Mouse (Mus musculus) 3134 (cell line): ENCODE data around the gene 1500011B03Rik.

Source experiments
- DNase-seq: peaks from one replicate; pipeline ENCODE4 v3.0.0-alpha.2; 2011; ENCODE audit warnings: low spot score; ENCODE audit not compliant: insufficient read length; ENCODE audit errors: extremely low read depth

The 1500011B03Rik gene

DNA sequence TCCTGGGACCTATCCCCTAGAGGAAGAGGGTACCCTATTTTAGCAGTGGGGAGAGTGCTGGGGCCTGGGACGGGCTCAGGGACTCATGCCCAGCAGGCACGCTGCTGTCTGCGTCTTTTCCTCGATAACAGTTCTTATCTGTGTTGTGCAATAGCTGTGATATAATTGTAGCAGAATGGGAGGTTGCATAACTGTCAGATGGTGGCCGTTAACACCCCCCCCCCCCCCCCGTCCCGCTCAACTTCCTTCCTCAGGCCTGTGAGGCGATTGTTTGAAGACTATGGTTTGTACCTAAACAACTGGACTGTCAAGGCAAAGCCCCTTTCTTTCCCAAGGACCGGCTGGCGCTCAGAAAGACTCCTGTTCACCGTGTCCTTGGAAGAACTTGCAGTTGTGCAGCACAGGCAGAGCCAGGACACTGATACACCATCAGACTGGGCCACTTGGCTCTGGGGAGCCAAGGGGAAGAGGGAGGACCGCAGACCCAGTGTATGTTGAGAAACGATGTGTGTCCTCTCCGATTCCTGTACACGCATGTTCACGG, 38.6 kb downstream of the 1500011B03Rik start:
- DNase-seq = no peak

DNA sequence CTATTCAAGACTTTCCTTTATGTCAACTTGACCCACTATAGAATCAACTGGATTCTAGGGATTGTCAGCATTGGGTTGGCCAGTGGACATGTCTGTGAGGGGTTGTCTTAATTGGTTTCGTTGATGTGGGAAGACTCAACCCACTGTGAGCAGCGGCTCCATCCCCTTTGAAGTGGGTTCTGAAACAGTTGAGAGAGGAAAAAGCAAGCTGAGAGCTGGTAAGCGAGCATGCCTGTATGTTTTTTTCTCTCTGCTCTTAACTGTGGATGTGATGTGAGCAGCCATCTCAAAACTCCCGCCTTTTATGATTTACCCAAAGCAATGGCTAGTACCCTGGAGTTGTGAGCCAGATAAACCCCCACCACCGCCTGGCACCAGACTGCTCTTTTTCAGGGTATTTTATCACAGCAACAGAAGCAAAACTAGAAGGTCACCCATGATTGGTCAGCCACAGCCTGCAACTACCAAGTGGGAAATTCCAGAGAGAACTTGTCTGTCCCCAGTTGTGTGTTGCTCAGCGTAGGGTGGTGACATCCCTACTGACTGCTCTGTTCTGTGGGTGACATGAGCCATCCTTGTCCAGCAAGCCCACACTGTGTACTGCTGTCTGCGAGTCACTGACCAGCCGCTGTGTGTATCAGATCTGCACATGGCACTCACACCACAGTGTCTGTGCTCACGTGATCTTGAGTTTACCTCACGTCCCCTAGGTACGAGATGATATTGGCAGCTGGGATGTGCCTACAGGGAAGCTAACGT, 39.7 kb downstream of the 1500011B03Rik start:
- no peak for DNase-seq

DNA sequence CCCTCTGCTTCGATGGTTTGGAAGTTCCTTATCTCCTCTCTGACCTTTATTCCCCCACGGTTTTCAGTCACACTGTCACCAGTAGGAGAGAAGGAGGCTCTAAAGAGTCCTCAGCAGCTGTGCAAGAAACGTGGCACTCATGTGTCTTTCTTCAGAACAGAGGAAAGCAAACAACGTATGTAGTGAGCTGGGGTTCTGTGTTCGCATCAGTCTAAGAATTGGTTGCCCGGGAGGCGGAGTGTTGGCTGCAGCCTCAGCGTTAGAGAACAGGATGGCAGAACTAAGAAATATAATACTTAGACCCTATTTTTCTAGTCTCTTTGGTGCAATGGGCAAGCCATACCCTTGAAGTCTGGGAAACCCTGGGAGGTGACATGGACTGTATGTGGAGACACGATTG, 40.3 kb downstream of the 1500011B03Rik start:
- DNase-seq = no peak

DNA sequence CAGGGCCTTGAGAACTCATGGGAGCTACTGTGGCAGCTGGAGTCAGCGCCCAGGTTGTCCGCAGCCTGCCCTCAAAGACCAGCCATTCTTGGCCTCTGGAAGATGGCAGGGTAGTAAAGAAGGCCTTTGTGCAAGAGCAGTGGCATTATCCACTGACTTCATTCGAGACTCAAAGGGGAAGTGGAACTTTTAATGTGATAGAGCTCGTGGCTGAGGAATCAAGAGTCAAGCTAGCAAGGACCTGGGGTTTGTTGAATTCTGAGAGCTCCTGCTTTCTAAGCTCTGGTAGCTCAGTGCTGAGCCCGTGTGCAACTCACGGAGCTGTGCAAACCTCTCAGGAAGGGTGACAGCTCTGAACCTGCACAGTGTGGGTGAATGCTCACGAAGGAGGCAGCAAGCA, 42.4 kb downstream of the 1500011B03Rik start:
- DNase-seq = no peak

DNA sequence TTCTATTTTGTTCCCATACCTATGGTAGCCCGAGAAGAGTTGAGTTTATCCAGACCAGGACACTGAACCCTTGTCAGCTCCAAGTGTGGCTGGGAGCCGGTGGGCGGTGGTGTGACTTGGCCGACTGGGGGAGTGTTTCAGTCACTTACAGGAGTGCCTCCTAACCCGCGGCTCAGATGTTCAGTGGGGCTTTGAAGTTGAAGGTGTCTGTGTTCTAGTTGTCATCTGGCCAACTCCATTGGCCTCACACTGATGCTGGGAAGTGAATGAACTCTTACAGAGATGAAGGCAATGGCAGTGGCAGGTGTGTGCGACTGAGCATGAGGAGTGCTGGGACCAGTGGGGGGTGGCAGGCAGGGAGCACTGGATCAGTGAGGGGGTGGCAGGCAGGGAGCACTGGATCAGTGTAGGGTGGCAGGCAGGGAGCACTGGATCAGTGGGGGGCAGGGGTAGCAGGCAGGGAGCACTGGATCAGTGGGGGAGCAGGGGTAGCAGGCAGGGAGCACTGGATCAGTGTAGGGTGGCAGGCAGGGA, 43.2 kb downstream of the 1500011B03Rik start:
- DNase-seq = no peak

DNA sequence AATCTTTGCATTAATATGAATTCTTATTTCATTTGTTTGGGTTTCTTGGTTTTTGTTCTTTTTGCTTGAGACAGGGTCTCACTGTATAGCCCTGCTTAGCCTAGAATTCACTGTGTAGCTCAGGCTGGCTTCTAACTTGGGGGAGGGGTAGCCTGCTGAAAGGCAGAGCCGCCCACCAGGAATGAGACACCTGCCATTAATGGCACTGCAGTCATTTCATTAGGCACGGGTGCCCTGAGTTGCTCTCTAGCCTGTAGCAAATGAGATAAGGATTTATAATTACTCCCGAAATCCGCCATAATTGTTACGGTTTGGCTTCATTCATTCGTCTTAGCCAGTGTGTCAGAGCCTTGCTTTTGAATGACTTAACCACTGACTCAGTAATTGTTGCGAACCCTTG, 47.1 kb downstream of the 1500011B03Rik start:
- DNase-seq = no peak

DNA sequence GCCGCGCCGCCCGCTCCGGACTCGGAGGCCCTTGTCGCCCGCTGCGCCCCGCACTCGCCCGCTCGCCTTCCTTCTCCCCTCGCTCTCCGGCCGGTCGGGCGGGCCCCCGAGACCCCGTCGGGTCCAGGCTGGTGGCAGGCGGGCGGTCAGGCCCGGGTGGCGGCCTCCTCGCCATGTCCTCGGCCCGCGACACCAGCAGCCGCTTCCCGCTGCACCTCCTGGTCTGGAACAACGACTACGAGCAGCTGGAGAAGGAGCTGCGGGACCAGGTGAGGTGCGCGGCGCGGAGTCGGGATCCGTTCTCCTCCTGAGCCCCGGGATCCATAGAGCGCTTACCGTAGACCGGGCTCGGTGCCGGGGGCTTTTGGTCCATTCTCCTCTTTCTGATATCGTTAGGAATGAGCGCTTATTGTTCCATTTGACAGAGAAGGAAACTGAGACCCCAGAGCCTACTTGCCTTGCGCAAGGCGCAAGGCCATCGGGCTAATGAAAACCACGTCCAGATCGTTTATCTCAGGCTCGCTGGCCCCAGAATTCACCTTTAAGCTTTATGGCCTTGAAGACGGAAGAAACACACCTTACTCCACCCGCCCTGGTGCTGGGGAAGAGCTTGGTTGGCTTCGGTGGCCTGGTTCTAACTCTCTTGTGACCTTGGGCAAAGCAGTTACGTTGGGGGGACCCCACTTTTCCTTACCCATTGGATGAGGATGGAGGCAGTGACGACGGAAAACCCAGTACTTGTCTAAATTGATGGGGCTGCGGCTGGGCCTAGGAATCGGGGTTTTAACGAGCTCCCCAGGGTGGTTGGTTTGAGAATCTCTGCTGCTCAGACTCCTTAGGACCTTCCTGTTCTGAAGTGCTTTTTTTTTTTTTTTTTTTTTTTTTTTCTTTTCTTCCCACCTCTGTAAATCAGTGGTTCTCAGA, 48.0 kb downstream of the 1500011B03Rik start, which contains the start of gene Git2:
Gene Git2 (minus strand): TSS at position 462 of the 924 bp plus-strand sequence.
- DNase-seq = peak; percentile 39

DNA sequence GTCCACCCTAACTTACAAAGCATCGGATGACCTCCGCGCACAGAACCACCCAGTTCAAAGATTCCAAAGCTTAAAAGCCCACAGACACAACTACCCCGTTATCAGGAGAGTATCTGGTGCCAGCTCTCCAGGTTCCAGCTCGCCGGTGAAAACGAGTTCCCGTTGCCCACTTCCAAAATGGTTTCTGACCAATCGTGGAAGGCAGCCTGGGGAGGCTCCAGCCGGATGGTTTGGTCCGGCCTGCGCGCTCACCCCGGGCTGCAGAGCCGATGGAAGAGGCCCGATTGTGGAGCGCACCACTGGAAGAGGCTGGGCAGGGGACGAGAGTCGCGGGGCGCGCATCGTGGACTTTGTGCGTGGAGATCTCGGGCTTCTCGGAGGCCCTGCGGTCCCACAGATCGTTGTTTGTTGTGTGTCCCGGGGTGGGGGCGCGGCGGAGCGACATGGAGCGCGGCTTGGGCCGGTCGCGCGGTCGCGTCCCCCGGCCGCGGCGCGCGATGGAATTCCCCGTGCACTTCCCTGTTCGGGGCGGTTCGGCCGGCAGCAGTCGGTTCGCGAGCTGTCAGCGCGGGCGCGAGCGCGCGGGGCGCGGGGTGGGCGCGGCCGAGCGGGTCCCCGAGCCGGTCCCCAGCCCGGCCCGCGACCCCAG, 48.7 kb downstream of the 1500011B03Rik start, which contains the start of gene Ankrd13a:
Gene Ankrd13a (plus strand): TSS at position 275 of the 649 bp plus-strand sequence.
- DNase-seq = peak; percentile 85

DNA sequence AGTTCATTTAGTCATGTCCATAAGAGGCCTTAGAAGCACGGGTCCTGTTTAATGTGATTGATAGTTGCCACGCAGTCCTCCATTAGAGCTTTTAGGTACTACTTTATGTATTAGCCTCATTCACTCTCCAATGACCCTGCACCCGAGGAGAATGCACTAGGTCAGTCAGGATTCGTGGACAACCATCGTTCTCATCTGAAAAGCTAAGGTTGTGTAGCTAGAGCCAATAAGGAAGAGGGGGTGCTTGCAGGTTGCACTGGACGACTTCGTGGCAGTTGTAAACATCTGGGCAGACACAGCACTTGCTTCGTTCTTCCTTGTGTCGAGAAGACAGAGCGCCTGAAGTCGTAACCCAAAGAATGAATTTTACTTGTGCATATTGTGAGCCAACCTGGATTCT, 49.5 kb downstream of the 1500011B03Rik start:
- no peak for DNase-seq

DNA sequence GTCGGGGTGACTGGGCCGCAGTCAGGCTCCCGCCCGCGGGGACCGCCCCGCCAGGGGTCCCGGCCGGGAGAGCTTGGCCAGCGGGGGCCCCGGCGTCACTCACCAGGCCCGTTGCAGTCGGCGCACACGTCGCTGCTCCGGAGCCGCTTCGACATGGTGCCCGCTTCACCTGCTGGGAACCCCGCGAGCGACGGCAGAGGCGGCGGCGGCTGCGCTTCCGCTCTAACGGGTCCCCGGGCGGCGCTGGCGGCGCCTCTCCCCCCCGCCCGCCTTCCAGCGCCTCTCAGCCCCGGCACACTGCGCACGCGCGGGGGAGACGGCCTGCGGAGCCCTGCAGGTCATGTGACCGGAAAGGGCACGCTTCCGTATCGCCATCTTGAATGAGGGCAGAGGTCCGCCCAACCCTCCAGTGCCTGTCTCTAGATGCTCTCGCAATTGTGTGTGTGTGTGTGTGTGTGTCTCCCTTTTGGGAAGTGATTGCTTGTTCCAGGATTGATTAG, 50.0 kb downstream of the 1500011B03Rik start:
- peak; percentile 90 for DNase-seq

DNA sequence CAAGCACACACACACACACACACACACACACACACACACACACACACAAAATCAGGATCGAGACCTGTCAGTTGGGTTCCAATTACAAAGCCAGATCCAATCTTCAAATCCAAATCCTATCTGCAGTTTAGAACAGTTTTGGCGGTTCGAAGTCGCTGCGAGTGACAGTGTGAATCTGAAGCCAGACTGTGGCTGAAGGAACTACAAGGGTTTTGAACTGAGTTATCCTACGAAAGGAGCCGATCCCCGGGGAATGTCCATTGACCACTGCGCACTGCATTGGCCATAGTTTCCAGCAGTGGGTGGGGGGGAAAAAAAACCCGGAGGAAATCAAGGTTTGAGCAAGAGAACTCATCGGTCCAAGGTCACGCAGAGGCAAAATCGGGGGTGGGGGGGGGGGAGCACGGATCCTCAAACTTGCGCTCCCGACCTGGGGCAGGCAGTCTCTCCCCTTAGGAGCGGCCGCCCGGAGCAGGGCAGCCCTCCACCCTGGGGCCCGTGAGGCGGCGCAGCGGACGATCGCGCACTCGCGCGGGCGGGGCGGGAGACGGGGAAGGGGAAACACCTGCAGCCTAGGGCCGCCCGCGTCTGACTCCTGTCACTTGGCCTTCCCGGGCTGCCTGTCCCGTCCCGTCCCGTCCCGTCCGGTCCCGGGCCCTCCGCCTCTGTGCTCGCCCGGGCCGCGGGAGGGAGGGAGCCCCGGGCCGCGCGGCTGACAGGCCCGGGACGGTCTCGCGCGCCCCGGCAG, 50.6 kb downstream of the 1500011B03Rik start:
- peak; percentile 47 for DNase-seq

DNA sequence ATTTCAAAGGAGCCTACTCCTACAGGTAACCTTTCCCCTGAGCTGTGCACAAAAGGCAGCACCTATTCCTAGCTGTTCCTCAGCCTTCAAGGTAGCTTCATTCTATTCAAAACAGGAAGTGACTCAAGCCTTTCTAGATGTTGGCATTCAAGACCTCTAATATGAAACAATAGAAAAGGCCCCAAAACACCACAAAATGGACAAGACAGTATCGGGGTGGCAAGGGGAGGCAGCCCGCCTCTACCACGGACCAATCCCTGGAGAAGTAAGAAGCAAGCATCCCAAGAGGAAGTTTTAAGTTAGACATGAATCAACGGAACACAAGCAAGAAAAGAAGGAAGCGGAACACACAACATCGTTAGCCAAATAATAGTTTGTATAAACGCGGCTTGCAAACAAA, 51.5 kb downstream of the 1500011B03Rik start:
- DNase-seq = no peak

DNA sequence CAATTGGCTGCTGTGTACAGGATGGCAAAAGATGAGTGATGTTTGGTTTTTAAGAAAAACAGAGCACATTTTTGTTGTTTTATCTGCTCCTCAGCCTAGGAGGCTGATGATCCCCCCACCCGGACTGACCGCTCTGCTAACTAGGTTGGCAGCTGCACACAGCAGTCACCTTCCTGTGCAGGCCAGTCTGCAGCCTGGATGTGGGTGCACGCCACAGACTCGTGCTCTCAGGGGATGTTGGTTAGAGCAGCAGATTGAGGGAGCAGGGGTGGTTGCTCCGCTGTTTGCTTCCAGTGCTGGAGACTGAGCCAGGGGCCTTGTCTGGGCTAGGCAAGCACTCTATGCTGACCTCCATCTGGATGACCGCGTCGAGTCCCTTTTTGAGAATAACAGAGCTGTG, 53.5 kb downstream of the 1500011B03Rik start:
- no peak for DNase-seq

DNA sequence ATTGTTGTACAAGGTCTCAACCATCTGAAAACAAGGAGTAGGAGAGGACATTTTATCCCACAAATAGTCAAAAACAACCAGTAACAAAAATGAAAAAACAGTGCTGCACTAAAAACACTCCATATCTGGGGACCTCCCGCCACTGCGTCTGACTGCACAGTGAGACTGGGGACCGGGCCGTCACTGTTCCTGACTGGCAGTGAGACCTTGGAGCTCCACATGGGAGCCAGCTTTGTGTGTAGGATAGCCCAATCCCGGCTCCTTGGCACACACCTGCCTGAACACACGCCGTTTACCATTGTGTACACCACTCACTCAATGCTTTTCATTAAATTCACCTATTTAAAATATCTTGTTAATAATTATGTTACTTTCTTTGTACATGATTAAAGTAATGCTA, 56.1 kb downstream of the 1500011B03Rik start:
- no peak for DNase-seq

DNA sequence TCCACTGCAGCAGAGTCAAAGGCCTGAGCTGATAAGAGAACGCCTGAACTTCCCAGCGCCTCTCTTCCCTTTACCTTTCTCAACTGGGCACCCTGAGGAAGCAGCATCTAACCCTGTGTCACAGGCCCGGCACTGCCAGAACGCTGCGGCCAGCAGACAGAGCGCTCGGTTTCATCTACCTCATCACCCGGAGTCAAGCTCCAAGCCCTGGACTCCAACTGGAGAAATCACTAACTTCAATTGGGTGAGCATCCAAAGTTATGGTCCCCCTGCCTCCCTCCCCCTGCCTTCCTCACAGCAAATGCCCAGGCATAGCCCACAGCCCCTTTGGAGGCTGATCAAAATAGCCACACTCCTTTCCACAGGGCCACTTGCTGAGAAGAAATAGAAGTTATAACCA, 56.6 kb downstream of the 1500011B03Rik start:
- no peak for DNase-seq

DNA sequence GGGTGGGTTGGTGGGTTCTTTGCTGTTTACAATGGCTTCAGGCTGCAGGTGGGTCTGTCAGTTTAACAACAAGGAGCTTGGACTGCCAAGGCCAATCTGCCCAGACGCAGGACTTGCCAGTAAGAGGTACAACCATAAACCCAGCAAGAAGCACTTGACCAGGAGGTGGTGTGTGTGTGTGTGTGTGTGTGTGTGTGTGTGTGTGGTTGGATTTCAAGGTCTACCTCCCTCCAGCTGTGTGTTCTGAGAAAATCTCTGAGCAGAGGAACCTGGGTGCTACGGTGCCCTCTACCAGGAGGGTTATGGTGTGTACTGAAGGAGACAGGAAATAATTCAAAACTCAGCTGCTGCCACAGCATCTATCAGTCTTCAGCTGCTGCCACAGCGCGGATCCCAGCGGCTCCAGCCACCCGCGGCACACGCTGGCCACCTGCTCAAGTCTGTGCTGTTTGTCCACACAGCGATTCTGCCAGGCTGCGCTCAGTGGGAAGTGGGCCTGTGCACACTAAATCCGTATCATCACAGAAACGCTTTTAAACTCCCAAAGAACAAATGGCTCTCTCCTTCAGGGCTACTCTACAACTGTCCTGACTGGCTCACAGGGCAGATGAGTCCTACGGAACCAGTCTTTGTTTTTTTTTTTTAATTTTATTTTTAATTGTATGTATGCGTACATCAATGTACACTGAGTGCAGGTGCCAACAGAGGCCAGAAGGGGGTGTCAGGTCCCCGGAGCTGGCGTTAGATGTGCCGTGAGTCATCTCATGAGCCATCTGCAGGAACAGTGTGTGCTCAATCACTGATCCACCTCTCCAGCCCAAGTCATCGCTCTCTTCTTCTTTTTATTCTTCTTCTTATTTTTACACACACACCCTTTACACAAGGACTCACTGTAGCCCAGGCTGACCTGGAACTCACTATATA, 58.2 kb downstream of the 1500011B03Rik start:
- DNase-seq = no peak

DNA sequence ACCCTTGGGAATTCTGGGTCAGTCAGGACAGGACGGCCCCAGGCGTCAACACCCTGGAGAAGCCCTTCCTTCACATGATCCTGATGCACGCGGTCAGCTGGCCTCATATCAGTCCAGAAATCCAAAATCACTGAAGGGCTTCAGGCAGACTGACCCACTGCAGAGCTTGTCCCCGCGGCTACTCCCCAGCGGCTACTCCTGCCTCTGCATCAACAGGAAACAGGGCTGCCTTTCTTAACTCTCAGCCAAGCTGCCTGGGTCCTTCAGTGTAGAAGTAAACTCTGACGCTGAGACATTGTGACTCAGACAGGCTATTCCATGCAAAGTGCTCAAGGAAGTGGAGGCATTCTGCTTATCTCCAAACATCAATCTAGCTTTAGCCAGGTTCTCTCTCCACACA, 61.3 kb downstream of the 1500011B03Rik start:
- no peak for DNase-seq

DNA sequence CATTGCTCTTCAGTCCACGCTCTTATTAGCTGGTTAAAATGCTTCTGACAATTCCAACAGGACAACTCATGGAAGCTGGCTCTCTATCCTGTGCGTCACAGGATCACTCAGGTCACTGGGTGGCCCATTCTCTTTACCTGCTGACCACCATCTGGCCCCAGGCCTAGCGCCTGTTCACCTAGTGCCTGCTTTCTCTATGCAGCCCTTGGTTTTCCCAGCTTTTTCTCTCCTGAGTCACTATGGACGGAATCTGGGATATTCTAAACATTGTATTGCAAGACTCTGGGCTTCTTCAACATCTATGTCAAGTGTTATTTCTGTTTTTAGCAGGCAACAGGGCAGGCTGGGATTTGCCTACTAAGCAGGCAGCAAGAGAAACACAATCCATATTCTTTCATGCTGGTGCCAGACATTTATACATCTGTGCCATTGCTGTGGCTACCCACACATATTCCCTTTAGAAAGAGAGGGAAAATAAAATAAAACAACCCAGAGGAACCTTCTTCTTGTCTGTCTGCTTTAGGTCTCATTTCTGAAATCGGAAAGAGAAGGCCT, 63.7 kb downstream of the 1500011B03Rik start:
- no peak for DNase-seq
